Mouse (Mus musculus) kidney, postnatal 0 days (tissue): Measurements from ENCODE around the gene Cdc42se1. TPM values are rescaled to one million over a fixed set of nuclear protein-coding genes. Genes with fewer than 3 reads are reported as not detected.
"Not testable (repeated sequence)": the region's sequence is repeated elsewhere in the genome, so short reads cannot be mapped to it uniquely, and the experiment has no call there.

Source experiments
- ATAC-seq: fragments of 200-750 bp; cut with Nextera tagmentation; replicated peaks from 2 replicates; pipeline ENCODE4 v1.8.0; 2017; ENCODE audit warnings: low read depth, moderate number of reproducible peaks, moderate TSS enrichment, moderate library complexity; ENCODE audit not compliant: low FRiP score
- DNase-seq: peaks from one replicate; pipeline ENCODE4 v3.0.0-alpha.2; 2016; ENCODE audit warnings: low spot score
- H3K27ac ChIP-seq: fragments of 300-500 bp; sonication (generic); 2 replicates; pipeline ENCODE4 v1.5.1; 2014; ENCODE audit warnings: mild to moderate bottlenecking
- H3K27me3 ChIP-seq: fragments of 300-500 bp; sonication (generic); 2 replicates; pipeline ENCODE4 v1.6.1; 2014; ENCODE audit warnings: low read length, mixed read lengths; ENCODE audit not compliant: insufficient read depth
- H3K36me3 ChIP-seq: fragments of 300-500 bp; sonication (generic); 2 replicates; pipeline ENCODE4 v1.6.1; 2014; ENCODE audit warnings: low read length, mixed read lengths; ENCODE audit not compliant: insufficient read depth
- H3K4me1 ChIP-seq: fragments of 300-500 bp; sonication (generic); replicated peaks from 2 replicates; pipeline ENCODE4 v1.6.1; 2014; ENCODE audit warnings: antibody characterized with exemption, low read length, mixed read lengths; ENCODE audit not compliant: insufficient read depth
- H3K4me2 ChIP-seq: fragments of 300-500 bp; sonication (generic); 2 replicates; pipeline ENCODE4 v1.6.1; 2014; ENCODE audit warnings: mild to moderate bottlenecking, low read length, moderate library complexity, mixed read lengths
- H3K4me3 ChIP-seq: fragments of 300-500 bp; sonication (generic); replicated peaks from 2 replicates; pipeline ENCODE4 v1.5.1; 2014; ENCODE audit warnings: low read depth, low read length
- H3K9ac ChIP-seq: fragments of 300-500 bp; sonication (generic); 2 replicates; pipeline ENCODE4 v1.6.1; 2014; ENCODE audit warnings: low read depth, low read length
- H3K9me3 ChIP-seq: fragments of 300-500 bp; sonication (generic); replicated peaks from 2 replicates; pipeline ENCODE4 v1.6.1; 2016; ENCODE audit warnings: low read length, inconsistent platforms, mixed read lengths
- CTCF ChIP-seq: IDR thresholded peaks from 2 replicates; pipeline ENCODE4 v1.5.1; 2016; ENCODE audit warnings: antibody characterized with exemption, low read depth, mild to moderate bottlenecking, moderate library complexity
- WGBS: fragments of 180-500 bp; shearing (Covaris S2); extraction: QIAGEN DNeasy Blood & Tissue Kit; methylation state at CpG from one replicate; pipeline ENCODE4 v1.1.7; 2014; 5-methylcytosine and 5-hydroxymethylcytosine counted together
- polyA plus RNA-seq: library from polyadenylated mRNA; unstranded; fragments of >200 nt; fragmentation: Nextera tagmentation; extraction: Ambion mirVana; gene quantifications from 2 replicates; pipeline ENCODE4 v1.2.1, GENCODE M21; 2015

The Cdc42se1 gene
- polyA plus RNA-seq, 1 experiment from 2014 or later: 102 TPM

DNA sequence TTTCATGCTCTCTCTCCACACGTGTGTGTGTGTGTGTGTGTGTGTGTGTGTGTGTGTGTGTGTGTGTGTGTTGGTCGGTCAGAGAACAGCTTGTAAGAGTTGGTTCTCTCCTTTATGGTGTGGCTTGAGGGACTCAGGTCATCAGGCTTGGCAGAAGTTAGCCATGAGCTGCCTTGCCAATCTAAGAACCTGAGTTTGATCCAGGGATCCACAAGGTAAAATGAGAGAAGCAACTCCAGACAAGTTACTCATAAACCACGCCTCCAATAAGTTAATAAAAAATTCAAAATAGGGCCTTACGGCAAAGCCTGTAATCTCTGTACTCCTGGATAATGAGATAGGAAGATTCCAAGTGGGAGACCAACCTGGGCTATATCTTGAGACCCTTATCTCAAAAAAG, 20.2 kb upstream of the Cdc42se1 start:
- H3K36me3 ChIP-seq: peaks cover 28% of the 10 kb centered on the region; the same call in 1 of the 2 replicates
- TF ChIP-seq CTCF: no peak
- no peak overlapping the region for H3K4me3 ChIP-seq
- ATAC-seq (no peak), DNase-seq (no peak)
- H3K4me1 ChIP-seq: no peaks in the 10 kb centered on the region
- H3K27ac ChIP-seq: no peak overlapping the region
- no peaks in the 10 kb centered on the region for H3K27me3 ChIP-seq
- H3K4me2 ChIP-seq: no peak overlapping the region
- no peaks in the 10 kb centered on the region for H3K9me3 ChIP-seq
- H3K9ac ChIP-seq: no peak overlapping the region
- WGBS: 79% methylated on average over 4 of the region's 4 CpGs

DNA sequence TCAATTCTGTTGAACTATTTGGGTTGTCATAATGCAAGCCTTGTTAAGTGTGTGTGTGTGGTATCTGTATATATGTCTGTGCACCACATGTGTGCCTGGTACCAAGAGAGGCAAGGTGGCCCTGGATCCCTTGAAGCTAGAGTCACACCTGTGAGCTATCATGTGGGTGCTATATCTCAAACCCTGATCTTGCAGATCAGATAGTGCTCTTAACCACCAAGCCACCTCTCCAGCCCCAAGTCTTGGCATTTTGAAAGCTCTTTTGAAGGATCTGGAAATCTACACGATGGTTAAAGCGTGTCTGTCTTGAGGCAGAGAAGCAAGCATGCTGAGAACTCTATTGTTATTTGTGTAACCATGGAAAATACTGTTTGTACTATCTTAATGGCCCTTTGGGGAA, 17.9 kb upstream of the Cdc42se1 start:
- no peak overlapping the region for H3K9ac ChIP-seq
- ATAC-seq: no peak
- peaks cover 21% of the 10 kb centered on the region; the same call in 1 of the 2 replicates for H3K36me3 ChIP-seq
- no peak overlapping the region for H3K4me2 ChIP-seq
- no peaks in the 10 kb centered on the region for H3K27me3 ChIP-seq
- no peak for TF ChIP-seq CTCF
- H3K4me1 ChIP-seq: no peaks in the 10 kb centered on the region
- H3K9me3 ChIP-seq: no peaks in the 10 kb centered on the region
- no peak for DNase-seq
- H3K27ac ChIP-seq: no peak overlapping the region
- no peak overlapping the region for H3K4me3 ChIP-seq
- 82% methylated on average over 2 of the region's 2 CpGs for WGBS

DNA sequence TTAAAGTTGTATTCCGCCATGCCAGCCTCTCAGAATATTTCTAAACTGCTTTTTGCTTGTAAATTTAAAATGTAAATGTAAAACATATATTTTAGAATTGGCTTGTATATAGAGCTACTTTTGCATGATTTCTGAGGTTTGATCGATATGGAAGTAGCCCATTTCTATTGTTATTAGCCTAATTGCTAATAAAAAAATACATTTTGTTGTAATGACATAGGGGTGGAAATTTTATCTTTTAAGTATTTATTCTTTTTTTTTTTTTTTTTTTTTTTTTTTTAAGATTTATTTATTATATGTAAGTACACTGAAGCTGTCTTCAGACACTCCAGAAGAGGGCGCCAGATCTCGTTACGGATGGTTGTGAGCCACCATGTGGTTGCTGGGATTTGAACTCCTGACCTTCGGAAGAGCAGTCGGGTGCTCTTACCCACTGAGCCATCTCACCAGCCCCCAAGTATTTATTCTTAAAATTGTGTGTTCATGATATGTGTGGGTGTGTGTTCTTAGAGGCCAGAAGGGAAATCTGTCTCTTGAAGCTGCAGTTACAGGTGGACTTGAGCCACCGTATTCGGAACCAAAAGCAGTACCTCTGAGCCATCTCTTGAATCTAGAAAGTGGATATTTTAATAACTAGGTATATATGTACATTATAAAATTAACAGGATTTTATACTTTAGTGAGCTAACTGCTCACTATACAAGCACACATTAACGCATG, 15.5 kb upstream of the Cdc42se1 start:
- ATAC-seq, H3K4me2 ChIP-seq, H3K9me3 ChIP-seq, H3K36me3 ChIP-seq, H3K9ac ChIP-seq, H3K27me3 ChIP-seq, H3K4me1 ChIP-seq, H3K27ac ChIP-seq, H3K4me3 ChIP-seq, DNase-seq: not testable (repeated sequence)
- TF ChIP-seq CTCF: peak; percentile 11; the same call in 1 of the 2 replicates
- 92% methylated on average over 7 of the region's 10 CpGs for WGBS

DNA sequence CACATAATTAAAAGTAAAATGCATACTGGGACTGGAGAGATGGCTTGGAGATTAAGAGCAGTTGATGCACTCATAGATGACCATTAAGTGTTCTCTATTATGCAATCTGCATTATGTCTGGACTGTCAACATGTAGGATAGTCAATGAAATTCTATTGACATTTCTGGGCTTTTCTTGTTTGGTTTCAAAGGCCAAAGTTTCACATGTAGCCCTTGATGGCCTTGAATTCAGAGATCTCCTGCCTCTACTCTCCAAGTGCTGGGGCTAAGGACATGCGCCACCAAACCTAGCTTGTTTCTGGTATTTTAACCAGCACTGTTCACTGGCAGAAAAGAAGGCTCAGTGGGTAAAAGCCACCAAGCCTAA, 14.9 kb upstream of the Cdc42se1 start:
- ATAC-seq (no peak), DNase-seq (no peak)
- H3K36me3 ChIP-seq: 0 out of 2 replicates have a peak, but pooled peaks cover 5% of the 10 kb centered on the region
- H3K9me3 ChIP-seq: no peaks in the 10 kb centered on the region
- 0 out of 2 replicates have a peak, but pooled peaks cover 4% of the 10 kb centered on the region for H3K4me1 ChIP-seq
- 97% methylated on average over 1 of the region's 1 CpGs for WGBS
- H3K27ac ChIP-seq: no peak overlapping the region
- H3K27me3 ChIP-seq: no peaks in the 10 kb centered on the region
- H3K4me2 ChIP-seq: no peak overlapping the region
- no peak overlapping the region for H3K9ac ChIP-seq
- no peak overlapping the region for H3K4me3 ChIP-seq
- TF ChIP-seq CTCF: no peak

DNA sequence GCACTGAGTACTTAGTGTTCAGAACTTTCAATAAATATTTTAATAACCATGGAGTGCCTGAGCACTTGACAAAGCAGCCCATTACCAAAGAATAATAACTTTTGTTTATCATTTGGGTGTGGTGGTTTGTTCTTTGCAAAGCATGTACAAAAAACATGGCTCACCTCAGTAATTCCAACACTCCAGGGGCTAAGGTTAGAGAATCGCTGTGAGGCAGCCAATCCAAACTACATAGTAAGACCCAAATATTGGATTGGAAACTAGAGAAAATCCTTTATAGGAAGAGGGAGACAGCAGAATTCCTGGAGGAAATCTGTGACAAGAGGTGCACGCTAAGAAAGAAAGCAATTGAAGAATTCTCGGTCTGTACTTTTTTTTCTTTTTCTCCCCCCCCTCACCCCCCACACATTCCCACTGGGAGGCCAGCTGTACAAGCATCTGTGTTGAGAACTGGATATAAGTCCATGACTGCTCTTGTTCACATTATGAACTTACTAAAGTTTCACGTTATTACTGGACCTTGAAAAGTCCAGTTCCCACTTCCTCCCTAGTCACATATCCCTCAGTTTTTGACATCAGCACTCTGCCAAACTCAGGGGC, 11.8 kb upstream of the Cdc42se1 start:
- peak overlapping the region; percentile 86 for H3K4me3 ChIP-seq
- ATAC-seq: peak; percentile 55

DNA sequence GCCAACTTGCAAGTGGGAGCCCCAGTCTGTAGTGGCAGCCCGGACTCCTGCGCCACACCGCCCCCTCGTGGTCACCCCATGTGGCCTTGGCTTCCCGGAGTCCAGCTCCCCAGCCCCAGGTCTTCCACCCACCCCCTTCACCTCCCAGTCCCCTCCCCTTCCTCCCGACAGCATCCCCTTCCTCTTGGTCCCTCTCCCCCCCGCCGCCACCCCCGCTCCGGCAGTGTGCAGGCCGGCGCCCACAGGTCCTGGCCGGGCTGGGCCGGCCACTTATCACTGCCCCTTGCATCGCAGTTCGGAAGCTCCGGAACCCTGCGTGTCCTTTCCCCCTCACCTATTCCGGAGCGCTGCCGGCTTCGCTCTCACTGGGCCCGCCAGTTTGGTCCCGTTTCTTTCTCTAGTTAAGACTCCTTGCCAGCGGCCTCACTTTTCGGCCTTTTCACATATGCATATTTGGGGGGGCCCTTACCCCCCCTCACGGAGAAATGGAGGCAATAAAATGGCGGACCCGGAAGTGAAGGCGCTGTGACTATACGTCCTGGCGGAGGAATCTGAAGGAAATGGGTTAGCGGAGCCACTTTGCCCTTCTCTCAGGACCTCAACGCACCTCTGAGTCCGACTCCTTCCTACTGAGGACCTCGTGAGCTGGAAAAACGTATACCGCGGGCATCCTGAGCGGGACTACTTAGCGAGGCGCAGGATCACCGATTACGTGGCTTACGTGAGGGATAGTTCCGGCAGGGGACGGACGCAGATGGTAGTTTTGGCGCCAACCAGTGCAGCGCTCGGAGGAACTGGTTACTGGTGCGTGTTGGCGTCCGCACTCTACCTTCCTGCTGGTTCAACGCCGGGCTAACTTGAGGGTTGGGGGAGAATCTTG, 11.0 kb upstream of the Cdc42se1 start, which contains the start of gene Gabpb2:
Gene Gabpb2 (minus strand): TSS at position 662 of the 880 bp plus-strand sequence.
- H3K4me2 ChIP-seq: peak within 1 kb of the TSS; percentile 69
- 0 out of 2 replicates have a peak, but pooled peaks cover 4% of the 10 kb centered on the region for H3K4me1 ChIP-seq
- peaks cover 9% of the 10 kb centered on the region for H3K36me3 ChIP-seq
- H3K9me3 ChIP-seq: no peaks in the 10 kb centered on the region
- peak within 1 kb of the TSS; percentile 86 for H3K4me3 ChIP-seq
- H3K9ac ChIP-seq: peak within 1 kb of the TSS; percentile 97
- DNase-seq: peak; percentile 97
- H3K27ac ChIP-seq: peak within 1 kb of the TSS; percentile 99
- H3K27me3 ChIP-seq: no peaks in the 10 kb centered on the region
- ATAC-seq: peak; percentile 89
- under 1% methylated on average over 56 of the region's 56 CpGs for WGBS
- peak; percentile 82 for TF ChIP-seq CTCF

More for the DNA sequence above, 11.8 kb upstream of the Cdc42se1 start:
- Histone ChIP-seq H3K27me3 (no peaks in the 10 kb centered on the region), H3K4me1 (0 out of 2 replicates have a peak, but pooled peaks cover 4% of the 10 kb centered on the region), H3K9me3 (no peaks in the 10 kb centered on the region), H3K9ac (peak overlapping the region; percentile 97), H3K36me3 (peaks cover 9% of the 10 kb centered on the region), H3K27ac (peak overlapping the region; percentile 99), H3K4me2 (peak overlapping the region; percentile 69)
- WGBS: 13% methylated on average over 4 of the region's 4 CpGs
- no peak for TF ChIP-seq CTCF
- DNase-seq: no peak
